Mouse (Mus musculus): Measurements from ENCODE around the gene Ccdc169.

DNA sequence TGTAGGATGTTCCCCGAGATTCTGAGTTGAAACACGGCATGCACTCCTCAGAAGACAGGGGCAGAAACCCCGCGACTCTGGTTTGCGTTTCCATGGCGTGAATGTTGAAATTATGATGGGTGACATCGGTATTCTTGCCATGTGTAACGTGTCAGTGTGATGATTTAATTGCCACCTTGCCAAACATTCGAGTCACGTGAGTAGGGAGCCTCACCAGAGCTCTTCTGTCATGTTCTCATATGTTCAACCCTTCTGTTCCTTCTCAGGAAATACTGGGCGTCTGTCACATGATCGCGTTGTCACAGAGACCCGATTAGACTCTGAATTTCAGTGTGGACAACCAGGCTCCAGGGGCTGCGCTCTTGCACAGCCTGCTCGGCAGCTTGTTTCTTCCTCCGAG is 31.1 kb upstream of the Ccdc169 start:
- no peak for TF ChIP-seq CTCF (IDR thresholded peaks at IDR 0.05; ENCODE audit: borderline replicate concordance, extremely low read depth, insufficient read depth, insufficient read length)
- TF ChIP-seq POLR2A (IDR thresholded peaks at IDR 0.05; ENCODE audit: borderline replicate concordance, extremely low read depth, insufficient read depth, insufficient read length, poor library complexity, severe bottlenecking) = no peak
